Comparison of ENCODE assay signal across 20 mouse cellular contexts in the genomic region with DNA sequence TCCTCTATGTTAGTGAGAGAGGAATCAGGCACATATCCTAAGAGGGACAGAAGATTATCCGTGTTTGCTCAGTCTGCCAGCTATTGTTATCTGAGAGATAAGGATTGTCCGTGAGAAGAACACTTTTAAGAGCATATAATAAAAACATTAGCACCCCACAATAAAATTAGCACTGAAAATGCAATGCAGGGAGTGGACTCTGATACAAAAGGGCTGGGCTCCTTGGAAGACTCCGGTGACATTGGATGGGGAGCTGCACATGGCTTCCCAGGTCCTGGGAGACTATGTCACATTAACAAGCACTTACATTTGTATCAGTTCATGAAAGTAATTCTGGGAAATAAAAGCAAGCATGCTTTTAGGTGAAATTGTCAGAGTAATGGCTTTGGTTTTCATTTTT.
"Had no signal": no experiment of that assay in that cellular context is flagged by ENCODE, and none has a peak within 500 bp of the region (broad histone marks: within the 10 kb centered on the region; RNA-seq: fewer than 3 reads in every experiment).

No protein-coding gene starts in this region.

- DNase-seq: kidney, adult 18-20 months; kidney, adult 9 months; kidney, postnatal 14 days; kidney, postnatal 4 days; left cerebral cortex, postnatal 4 days; lung, embryonic 14.5 days; right cerebral cortex, adult 18-20 months; right cerebral cortex, postnatal 14 days; right cerebral cortex, postnatal 4 days; thymus, adult 18-20 months; thymus, postnatal 36 days had no signal

- H3K27me3 ChIP-seq: limb, embryonic 13.5 days; midbrain, embryonic 12.5 days; midbrain, embryonic 15.5 days; neural tube, embryonic 12.5 days; neural tube, embryonic 15.5 days; stomach, embryonic 15.5 days had no signal

- H3K36me3 ChIP-seq: limb, embryonic 13.5 days; midbrain, embryonic 12.5 days; midbrain, embryonic 15.5 days; neural tube, embryonic 12.5 days; neural tube, embryonic 15.5 days; stomach, embryonic 15.5 days had no signal

- H3K9me3 ChIP-seq: limb, embryonic 13.5 days; midbrain, embryonic 12.5 days; midbrain, embryonic 15.5 days; neural tube, embryonic 12.5 days; neural tube, embryonic 15.5 days; stomach, embryonic 15.5 days had no signal

- ATAC-seq: inflammation-experienced regulatory T-cells, adult 6 months; lung, postnatal 0 days; midbrain, embryonic 15.5 days had no signal

- H3K4me3 ChIP-seq: limb, embryonic 13.5 days; midbrain, embryonic 12.5 days; midbrain, embryonic 15.5 days; neural tube, embryonic 12.5 days; neural tube, embryonic 15.5 days; stomach, embryonic 15.5 days had no signal

- H3K4me2 ChIP-seq: limb, embryonic 13.5 days; lung, embryonic 14.5 days; midbrain, embryonic 12.5 days; midbrain, embryonic 15.5 days; neural tube, embryonic 12.5 days; neural tube, embryonic 15.5 days; stomach, embryonic 15.5 days had no signal

- H3K4me1 ChIP-seq: midbrain, embryonic 12.5 days; midbrain, embryonic 15.5 days; neural tube, embryonic 12.5 days; neural tube, embryonic 15.5 days; stomach, embryonic 15.5 days had no signal

- H3K9ac ChIP-seq: limb, embryonic 13.5 days; lung, embryonic 14.5 days; midbrain, embryonic 12.5 days; midbrain, embryonic 15.5 days; neural tube, embryonic 12.5 days; neural tube, embryonic 15.5 days; stomach, embryonic 15.5 days had no signal

- H3K27ac ChIP-seq: limb, embryonic 13.5 days; macrophage; midbrain, embryonic 12.5 days; midbrain, embryonic 15.5 days; neural tube, embryonic 12.5 days; neural tube, embryonic 15.5 days; stomach, embryonic 15.5 days had no signal
